Comparison of ENCODE assay signal across 20 mouse cellular contexts in genomic region chr1:125967671-125968070, GRCm38 (mm10). TPM values are rescaled to one million over a fixed set of nuclear protein-coding genes. Genes with fewer than 3 reads are reported as not detected.
"Had no signal": no experiment of that assay in that cellular context is flagged by ENCODE, and none has a peak within 500 bp of the region (broad histone marks: within the 10 kb centered on the region; RNA-seq: fewer than 3 reads in every experiment).

No protein-coding gene starts in this region.

- H3K9ac ChIP-seq: liver, embryonic 15.5 days; lung, embryonic 15.5 days; midbrain, embryonic 12.5 days; midbrain, embryonic 15.5 days; neural tube, embryonic 12.5 days; stomach, embryonic 15.5 days had no signal

- H3K36me3 ChIP-seq: liver, embryonic 15.5 days; lung, embryonic 15.5 days; midbrain, embryonic 12.5 days; midbrain, embryonic 15.5 days; neural tube, embryonic 12.5 days; stomach, embryonic 15.5 days had no signal

- H3K4me3 ChIP-seq: liver, embryonic 15.5 days; lung, embryonic 15.5 days; megakaryocyte, embryonic 14.5 days; midbrain, embryonic 12.5 days; midbrain, embryonic 15.5 days; neural tube, embryonic 12.5 days; stomach, embryonic 15.5 days had no signal

- H3K27ac ChIP-seq: liver, embryonic 15.5 days; lung, embryonic 15.5 days; macrophage; midbrain, embryonic 12.5 days; midbrain, embryonic 15.5 days; neural tube, embryonic 12.5 days; stomach, embryonic 15.5 days; stomach, postnatal 0 days had no signal

- H3K9me3 ChIP-seq: liver, embryonic 15.5 days; lung, embryonic 15.5 days; midbrain, embryonic 12.5 days; midbrain, embryonic 15.5 days; neural tube, embryonic 12.5 days; stomach, embryonic 15.5 days had no signal

- H3K4me1 ChIP-seq: liver, embryonic 15.5 days; lung, embryonic 15.5 days; megakaryocyte, embryonic 14.5 days; neural tube, embryonic 12.5 days; stomach, embryonic 15.5 days had no signal

- ATAC-seq: lung, postnatal 0 days; midbrain, embryonic 15.5 days had no signal

- H3K4me2 ChIP-seq: liver, embryonic 15.5 days; lung, embryonic 15.5 days; midbrain, embryonic 12.5 days; midbrain, embryonic 15.5 days; neural tube, embryonic 12.5 days; stomach, embryonic 15.5 days had no signal

- DNase-seq: lung, adult 2 months; lung, postnatal 14 days; lung, postnatal 36 days; right cerebral cortex, postnatal 14 days; thymus, adult 2 months; thymus, postnatal 25 days; thymus, postnatal 4 days had no signal

- H3K27me3 ChIP-seq: liver, embryonic 15.5 days; lung, embryonic 15.5 days; megakaryocyte, embryonic 14.5 days; midbrain, embryonic 12.5 days; midbrain, embryonic 15.5 days; neural tube, embryonic 12.5 days; stomach, embryonic 15.5 days had no signal

RNA-seq across cellular contexts. Expression of gene Lypd1, which starts 54.8 kb away (rescaled TPM):
- total RNA-seq: megakaryocyte progenitor cell, adult 5-6 weeks; monocyte, adult 5-6 weeks; neutrophil, adult 5-6 weeks had no signal
- polyA plus RNA-seq: macrophage had no signal
